ENCODE assay signal across 10 mouse cellular contexts in genomic region chr8:106270804-106271203, GRCm38 (mm10).
A peak's percentile ranks its signal among the peaks of the same experiment; 100 is the strongest.
DNase-seq lines count a peak whose midpoint lies in the region; ATAC-seq lines count a peak whose summit lies in the region.
"Had no signal": no experiment of that assay in that cellular context is flagged by ENCODE, and none has a peak within 500 bp of the region (broad histone marks: within the 10 kb centered on the region; RNA-seq: fewer than 3 reads in every experiment).

No protein-coding gene starts in this region.

- no peak overlapping the region for H3K4me2 ChIP-seq in heart, embryonic 11.5 days
- H3K4me2 ChIP-seq in hindbrain, embryonic 11.5 days (replicated peaks; ENCODE audit: low read depth, low read length): no peak overlapping the region
- H3K4me2 ChIP-seq: liver, embryonic 15.5 days had no signal

- no peaks in the 10 kb centered on the region for H3K36me3 ChIP-seq in heart, embryonic 11.5 days (ENCODE audit: control insufficient read depth, insufficient read depth, low read length)
- H3K36me3 ChIP-seq in hindbrain, embryonic 11.5 days (ENCODE audit: control insufficient read depth, insufficient read depth, low read length): no peaks in the 10 kb centered on the region
- H3K36me3 ChIP-seq: liver, embryonic 15.5 days had no signal

- no peak overlapping the region for H3K9ac ChIP-seq in heart, embryonic 11.5 days (ENCODE audit: low read depth, low read length)
- no peak overlapping the region for H3K9ac ChIP-seq in hindbrain, embryonic 11.5 days (ENCODE audit: low read depth, low read length)
- H3K9ac ChIP-seq: liver, embryonic 15.5 days had no signal

- peaks cover 30% of the 10 kb centered on the region for H3K4me1 ChIP-seq in heart, embryonic 11.5 days (ENCODE audit: control insufficient read depth, insufficient read depth, low read length)
- peaks cover 7% of the 10 kb centered on the region for H3K4me1 ChIP-seq in hindbrain, embryonic 11.5 days (replicated peaks; ENCODE audit: control insufficient read depth, insufficient read depth, low read length)
- H3K4me1 ChIP-seq: liver, embryonic 15.5 days had no signal

- no peak overlapping the region for H3K4me3 ChIP-seq in heart, embryonic 11.5 days (ENCODE audit: low read depth, low read length)
- no peak overlapping the region for H3K4me3 ChIP-seq in hindbrain, embryonic 11.5 days (ENCODE audit: low read depth, low read length)
- H3K4me3 ChIP-seq: liver, embryonic 15.5 days had no signal

- intact Hi-C loops in heart, postnatal 10 days (cut with DNase I): no loop called here
- intact Hi-C loops in left cerebral cortex, postnatal 4 days (cut with DNase I): no loop called here

- WGBS in heart, embryonic 11.5 days (ENCODE audit: insufficient replicate concordance): 23% methylated on average over 5 of the region's 5 CpGs
- WGBS in hindbrain, embryonic 11.5 days: 10% methylated on average over 5 of the region's 5 CpGs

- H3K27me3 ChIP-seq in heart, embryonic 11.5 days (ENCODE audit: control insufficient read depth, insufficient read depth, low read length): no peaks in the 10 kb centered on the region
- no peaks in the 10 kb centered on the region for H3K27me3 ChIP-seq in hindbrain, embryonic 11.5 days (ENCODE audit: control insufficient read depth, insufficient read depth, low read length)
- H3K27me3 ChIP-seq: liver, embryonic 15.5 days had no signal

- DNase-seq in heart, postnatal 10 days: no peak
- DNase-seq in hindbrain, embryonic 11.5 days (ENCODE audit: low spot score): peak; percentile 60
- DNase-seq in left cerebral cortex, postnatal 4 days: peak; percentile 41
- peak; percentile 88 to 92 for DNase-seq in right cerebral cortex, postnatal 10 days (ENCODE audit: low spot score in 2 of 2)
- no peak for DNase-seq in adrenal gland, postnatal 25 days
- no peak for DNase-seq in B cell, adult 2 months
- DNase-seq: thymus, postnatal 36 days had no signal

- peak overlapping the region; percentile 52 for H3K27ac ChIP-seq in heart, embryonic 11.5 days (ENCODE audit: low read depth, low read length)
- H3K27ac ChIP-seq in hindbrain, embryonic 11.5 days (ENCODE audit: low read depth, low read length): 0 out of 2 replicates have a peak overlapping the region, but pooled peaks have one; percentile 25
- H3K27ac ChIP-seq: liver, embryonic 15.5 days had no signal

- no peaks in the 10 kb centered on the region for H3K9me3 ChIP-seq in heart, embryonic 11.5 days (replicated peaks; ENCODE audit: control insufficient read depth, low read length)
- no peaks in the 10 kb centered on the region for H3K9me3 ChIP-seq in hindbrain, embryonic 11.5 days (ENCODE audit: control insufficient read depth, low read length)
- H3K9me3 ChIP-seq: liver, embryonic 15.5 days had no signal

- ATAC-seq in heart, embryonic 11.5 days (replicated peaks; ENCODE audit: insufficient number of reproducible peaks, low FRiP score, low TSS enrichment): no peak
- ATAC-seq in hindbrain, embryonic 11.5 days (ENCODE audit: low FRiP score): peak; percentile 51; the same call in 1 of the 2 replicates
- ATAC-seq in CD4-positive, CD25-positive, alpha-beta regulatory T cell, adult 4 months: no peak

Comparison
In these comparisons a context has a peak if more than half of its experiments do, and no peak if none do; other contexts are left out.
1. DNase-seq: peak in hindbrain, embryonic 11.5 days (single experiment), left cerebral cortex, postnatal 4 days (single experiment) and right cerebral cortex, postnatal 10 days (2 of 2); none in heart, postnatal 10 days (0 of 2), adrenal gland, postnatal 25 days (single experiment) and B cell, adult 2 months (0 of 2).